Comparison of ENCODE assay signal across 24 mouse cellular contexts in genomic region chr10:108875730-108876129, GRCm38 (mm10).
"Had no signal": no experiment of that assay in that cellular context is flagged by ENCODE, and none has a peak within 500 bp of the region (broad histone marks: within the 10 kb centered on the region; RNA-seq: fewer than 3 reads in every experiment).

No protein-coding gene starts in this region.

- DNase-seq: kidney, adult 2 months; kidney, postnatal 10 days; layer of hippocampus, adult 9-11 months; liver; lung, adult 18-20 months; lung, postnatal 10 days; lung, postnatal 36 days; thymus, adult 2 months; thymus, postnatal 14 days; thymus, postnatal 4 days had no signal

- H3K9me3 ChIP-seq: limb, embryonic 10.5 days; limb, embryonic 13.5 days; liver, embryonic 15.5 days; lung, embryonic 15.5 days; midbrain, embryonic 10.5 days; midbrain, embryonic 13.5 days; neural tube, embryonic 15.5 days had no signal

- ATAC-seq: inflammation-experienced regulatory T-cells, adult 6 months; intestine, embryonic 16.5 days; liver, embryonic 12.5 days; midbrain, embryonic 13.5 days; midbrain, embryonic 16.5 days had no signal

- H3K4me2 ChIP-seq: limb, embryonic 13.5 days; liver, embryonic 12.5 days; liver, embryonic 15.5 days; lung, embryonic 15.5 days; midbrain, embryonic 13.5 days; neural tube, embryonic 15.5 days had no signal

- H3K36me3 ChIP-seq: limb, embryonic 10.5 days; limb, embryonic 13.5 days; liver, embryonic 12.5 days; liver, embryonic 15.5 days; lung, embryonic 15.5 days; midbrain, embryonic 10.5 days; midbrain, embryonic 13.5 days; neural tube, embryonic 15.5 days had no signal

- H3K27ac ChIP-seq: limb, embryonic 10.5 days; limb, embryonic 13.5 days; liver, embryonic 12.5 days; liver, embryonic 15.5 days; lung, embryonic 15.5 days; midbrain, embryonic 10.5 days; midbrain, embryonic 13.5 days; neural tube, embryonic 15.5 days; stomach, postnatal 0 days had no signal

- H3K4me3 ChIP-seq: limb, embryonic 10.5 days; limb, embryonic 13.5 days; liver, embryonic 12.5 days; liver, embryonic 15.5 days; lung, embryonic 15.5 days; megakaryocyte, embryonic 14.5 days; midbrain, embryonic 10.5 days; midbrain, embryonic 13.5 days; myocyte; neural tube, embryonic 15.5 days had no signal

- H3K9ac ChIP-seq: limb, embryonic 13.5 days; liver, embryonic 12.5 days; liver, embryonic 15.5 days; lung, embryonic 15.5 days; midbrain, embryonic 13.5 days; neural tube, embryonic 15.5 days had no signal

- H3K4me1 ChIP-seq: limb, embryonic 10.5 days; limb, embryonic 13.5 days; liver, embryonic 12.5 days; liver, embryonic 15.5 days; lung, embryonic 15.5 days; megakaryocyte, embryonic 14.5 days; midbrain, embryonic 10.5 days had no signal

- H3K27me3 ChIP-seq: limb, embryonic 13.5 days; liver, embryonic 12.5 days; liver, embryonic 15.5 days; lung, embryonic 15.5 days; megakaryocyte, embryonic 14.5 days; midbrain, embryonic 13.5 days; neural tube, embryonic 15.5 days had no signal
